Mouse (Mus musculus): ENCODE data around the gene Tle1.

GRCm38 (mm10) chr4:72146003-72146402, 54.7 kb downstream of the Tle1 start:
- TF ChIP-seq CTCF (IDR thresholded peaks at IDR 0.05; ENCODE audit: borderline replicate concordance, insufficient read depth, low read depth, low read length), result no peak
- TF ChIP-seq POLR2A (IDR thresholded peaks at IDR 0.05; ENCODE audit: borderline replicate concordance, insufficient read depth, low read length), result no peak

Data from cerebellum, adult 2 months (tissue).